Mouse (Mus musculus) bone marrow macrophage, adult 2 months (primary cell): ENCODE results near the gene Ache.

ENCODE experiments used
- CTCF ChIP-seq: IDR thresholded peaks from 2 replicates; pipeline ENCODE4 v1.5.1; 2012; ENCODE audit warnings: low read depth, mild to moderate bottlenecking, low read length, moderate library complexity
- POLR2A ChIP-seq: IDR thresholded peaks from 2 replicates; pipeline ENCODE4 v1.6.1; 2012; ENCODE audit warnings: mild to moderate bottlenecking, low read depth, low read length, borderline replicate concordance

DNA sequence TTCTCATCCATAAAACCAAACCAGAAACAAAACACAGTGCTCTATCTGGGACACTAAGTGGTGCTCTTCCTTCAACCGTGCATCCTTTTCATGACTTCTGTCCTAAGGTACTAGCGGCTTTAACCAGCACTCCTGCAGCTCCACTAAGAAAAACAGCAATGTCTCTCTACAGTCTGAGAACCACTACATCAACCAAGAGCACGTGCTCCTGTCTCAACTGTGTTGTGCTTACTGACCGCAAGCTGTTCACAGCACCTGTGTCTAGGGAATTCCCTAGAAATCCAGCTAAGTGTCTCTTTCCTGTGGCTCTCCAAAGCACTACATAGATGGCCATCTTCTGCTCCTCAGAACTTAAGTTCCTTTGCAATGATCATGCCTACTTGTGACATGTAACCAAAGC, 17.5 kb downstream of the Ache start:
- TF ChIP-seq CTCF (no peak), POLR2A (no peak)
